Mouse (Mus musculus): Measurements from ENCODE around the gene Sbk3. TPM values are rescaled to one million over a fixed set of nuclear protein-coding genes. Genes with fewer than 3 reads are reported as not detected.
"Not testable (repeated sequence)": the region's sequence is repeated elsewhere in the genome, so short reads cannot be mapped to it uniquely, and the experiment has no call there.

Sbk3 gene
- polyA plus RNA-seq, 1 experiment = 0.34 TPM

DNA sequence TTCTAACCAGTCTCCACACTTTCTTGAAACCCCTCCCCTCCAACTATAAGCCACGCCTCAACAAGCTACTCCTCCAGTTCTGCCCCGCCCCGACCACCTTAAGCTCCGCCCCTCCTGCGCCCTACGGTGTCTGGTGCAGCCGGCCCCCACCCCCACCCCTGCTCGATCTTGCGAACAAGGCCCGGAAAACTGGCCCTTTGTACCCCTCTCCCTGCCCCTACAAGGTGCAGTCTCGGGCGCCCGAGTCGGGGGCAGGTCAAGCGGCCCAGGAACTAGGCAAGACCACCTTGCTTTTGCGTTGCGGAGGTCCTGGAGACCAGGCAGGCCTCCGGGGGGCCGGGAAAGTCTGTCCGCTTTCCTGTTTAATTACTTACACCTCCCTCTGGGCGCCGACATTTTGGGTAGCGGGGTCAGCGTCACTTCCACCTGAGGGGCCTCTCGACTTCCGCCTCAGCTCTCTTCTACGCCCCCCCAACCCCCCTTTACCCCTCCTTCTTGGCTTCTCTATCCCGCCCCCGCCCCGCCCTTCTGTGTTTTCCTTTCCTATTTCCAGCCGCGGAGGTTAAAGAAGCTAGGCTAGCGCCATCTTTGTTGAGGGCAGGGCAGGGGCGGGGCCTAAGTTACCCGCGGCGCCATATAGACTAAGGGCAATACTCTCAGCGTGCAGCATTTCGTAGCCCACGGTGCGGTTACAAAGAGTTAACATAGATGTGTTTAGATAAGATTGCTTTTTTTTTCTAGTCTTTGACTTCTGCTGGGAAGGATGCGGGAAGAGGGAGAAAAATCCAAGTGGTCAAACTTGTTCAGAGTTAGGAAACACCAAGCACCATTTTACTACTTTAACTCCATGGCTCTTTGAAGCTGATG, 43.5 kb upstream of the Sbk3 start, which contains the start of the genes Zfp524 and Fiz1:
TSS of gene Zfp524 (plus strand) at position 165 of the 867 bp plus-strand sequence.
TSS of gene Fiz1 (minus strand) at position 447 of the 867 bp plus-strand sequence.
- H3K36me3 ChIP-seq (ENCODE audit: control insufficient read depth, insufficient read depth) = peaks cover 6% of the 10 kb centered on the region

DNA sequence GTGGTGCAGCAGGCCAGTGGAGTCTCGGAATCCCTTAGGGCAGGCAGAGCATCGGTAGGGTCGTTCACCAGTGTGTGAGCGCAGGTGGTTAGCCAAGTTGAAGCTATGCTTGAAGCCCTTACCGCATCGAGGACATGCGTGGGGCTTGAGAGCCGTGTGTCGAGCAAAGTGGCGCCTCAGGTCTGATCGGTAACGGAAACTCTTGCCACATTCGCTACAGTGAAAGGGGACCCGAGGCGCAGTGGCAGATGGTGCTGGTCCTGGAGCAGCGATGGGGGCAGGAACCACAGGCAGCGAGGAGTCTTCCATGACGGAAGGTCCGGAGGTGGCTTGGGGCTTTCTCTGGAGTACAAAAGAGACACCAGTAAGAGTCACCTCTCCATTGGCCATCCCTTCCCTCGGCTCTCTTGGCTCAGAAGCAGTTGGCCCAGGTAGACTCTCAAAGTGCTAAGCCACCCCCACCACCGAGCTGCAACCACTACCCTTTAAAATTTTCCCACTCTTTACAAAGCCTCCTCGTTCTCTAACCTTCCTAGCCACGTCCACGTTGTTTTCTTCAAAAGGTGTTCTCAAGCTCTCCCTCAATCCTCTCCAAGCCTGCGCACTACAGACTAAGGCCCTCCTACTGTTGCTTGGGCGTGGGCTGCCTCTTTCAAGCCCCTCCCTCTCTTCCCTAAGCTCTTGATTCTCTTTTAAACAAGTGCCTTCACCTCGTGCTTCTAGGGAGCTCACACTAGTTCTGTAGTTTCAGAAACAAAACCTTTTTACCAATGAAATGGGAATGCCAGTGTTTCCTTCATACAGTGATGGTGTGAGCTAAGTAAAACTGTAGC, 41.9 kb upstream of the Sbk3 start:
- TF ChIP-seq MYOG (IDR thresholded peaks at IDR 0.05; ENCODE audit: control insufficient read depth in 1 of 3, insufficient read depth in 1 of 3, insufficient read length in 2 of 3, low read depth in 2 of 3) (no peak), TCF3 (IDR thresholded peaks at IDR 0.05; ENCODE audit: insufficient read length, low read depth) (no peak), E2F4 (IDR thresholded peaks at IDR 0.05; ENCODE audit: insufficient read depth) (no peak), TCF12 (IDR thresholded peaks at IDR 0.05; ENCODE audit: insufficient read depth, poor library complexity, severe bottlenecking) (no peak), REST (IDR thresholded peaks at IDR 0.05; ENCODE audit: insufficient read depth, insufficient read length) (no peak), MYOD1 (IDR thresholded peaks at IDR 0.05; ENCODE audit: control insufficient read depth in 1 of 3, insufficient read length in 2 of 3, low read depth in 2 of 3) (no peak)
- Histone ChIP-seq H3K36me3 (ENCODE audit: control insufficient read depth, insufficient read depth) (peaks cover 6% of the 10 kb centered on the region), H3K79me2 (ENCODE audit: control insufficient read depth, insufficient read depth) (peaks cover 18% of the 10 kb centered on the region), H3K4me3 (peak overlapping the region; percentile 74), H3ac (ENCODE audit: control insufficient read depth, insufficient read length) (no peak overlapping the region), H3K27me3 (ENCODE audit: control insufficient read depth, insufficient read depth, insufficient read length) (no peaks in the 10 kb centered on the region), H3K4me2 (ENCODE audit: low read depth) (no peak overlapping the region)

More for the DNA sequence above, 43.5 kb upstream of the Sbk3 start, which contains the start of the genes Zfp524 and Fiz1:
- Histone ChIP-seq H3K79me2 (ENCODE audit: control insufficient read depth, insufficient read depth) (peaks cover 22% of the 10 kb centered on the region), H3K27me3 (ENCODE audit: control insufficient read depth, insufficient read depth, insufficient read length) (no peaks in the 10 kb centered on the region), H3K4me3 (peak within 1 kb of the TSS; percentile 74), H3ac (ENCODE audit: control insufficient read depth, insufficient read length) (peak within 1 kb of the TSS; percentile 66), H3K4me2 (ENCODE audit: low read depth) (peak within 1 kb of the TSS; percentile 95)
- peak; percentile 4 for TF ChIP-seq POLR2AphosphoS2 (IDR thresholded peaks at IDR 0.05; ENCODE audit: insufficient read length, low read depth)
- no peak for TF ChIP-seq CEBPB (IDR thresholded peaks at IDR 0.05; ENCODE audit: insufficient read depth, poor library complexity, severe bottlenecking)

DNA sequence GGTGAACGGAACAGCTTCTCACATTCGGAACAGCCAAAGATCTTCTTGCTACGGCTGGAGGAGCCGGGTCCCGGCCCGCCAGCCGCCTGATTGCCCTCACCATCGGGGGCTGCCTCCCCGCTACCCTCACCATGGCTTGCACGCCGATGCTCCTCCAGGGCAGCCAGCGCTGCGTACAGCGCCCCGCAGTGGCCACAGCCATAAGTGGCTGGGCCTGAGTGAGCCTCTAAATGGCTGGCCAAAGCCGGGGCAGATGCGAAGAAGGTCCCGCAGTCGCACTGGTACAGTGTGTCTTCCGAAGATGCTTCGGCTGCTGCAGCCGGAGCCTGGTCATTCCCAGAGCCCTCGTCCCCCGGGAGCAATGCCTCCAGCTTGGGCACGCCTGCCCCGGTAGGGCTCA, 37.3 kb upstream of the Sbk3 start:
- TF ChIP-seq MAX (IDR thresholded peaks at IDR 0.05; ENCODE audit: low read depth) = no peak
- TF ChIP-seq E2F4 (IDR thresholded peaks at IDR 0.05; ENCODE audit: insufficient read depth) = no peak
- H3K4me2 ChIP-seq (ENCODE audit: low read depth) = no peak overlapping the region
- H3K79me2 ChIP-seq (ENCODE audit: control insufficient read depth, insufficient read depth) = peaks cover 4% of the 10 kb centered on the region
- H3K36me3 ChIP-seq (ENCODE audit: control insufficient read depth, insufficient read depth) = peaks cover 13% of the 10 kb centered on the region
- H3K4me3 ChIP-seq = no peak overlapping the region
- no peak overlapping the region for H3ac ChIP-seq (ENCODE audit: control insufficient read depth, insufficient read length)
- no peaks in the 10 kb centered on the region for H3K27me3 ChIP-seq (ENCODE audit: control insufficient read depth, insufficient read depth, insufficient read length)

DNA sequence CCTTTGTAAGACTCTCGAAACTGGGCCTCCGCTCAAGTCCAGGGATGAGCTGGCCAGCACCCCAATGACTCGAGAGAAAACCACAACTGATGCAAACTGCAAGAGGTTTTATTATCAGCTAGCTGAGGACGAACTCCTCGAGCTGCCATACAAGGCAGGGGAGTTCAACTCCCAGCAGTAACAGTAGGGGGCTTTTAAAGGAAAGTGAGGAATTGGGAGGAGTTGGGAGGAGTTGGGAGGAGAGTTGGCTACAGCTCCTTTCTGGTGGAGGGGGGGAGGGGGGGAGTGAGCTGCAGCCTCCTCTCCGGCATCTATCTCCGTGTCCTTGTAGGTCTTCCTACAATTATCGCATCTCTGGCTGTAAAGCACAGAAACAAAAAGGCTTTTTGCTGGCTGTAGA, 31.9 kb upstream of the Sbk3 start:
- not testable (repeated sequence) for H3K4me3 ChIP-seq; H3K36me3 ChIP-seq (ENCODE audit: control insufficient read depth, insufficient read depth); H3K27me3 ChIP-seq (ENCODE audit: control insufficient read depth, insufficient read depth, insufficient read length); H3K79me2 ChIP-seq (ENCODE audit: control insufficient read depth, insufficient read depth); H3K4me2 ChIP-seq (ENCODE audit: low read depth); H3ac ChIP-seq (ENCODE audit: control insufficient read depth, insufficient read length)

DNA sequence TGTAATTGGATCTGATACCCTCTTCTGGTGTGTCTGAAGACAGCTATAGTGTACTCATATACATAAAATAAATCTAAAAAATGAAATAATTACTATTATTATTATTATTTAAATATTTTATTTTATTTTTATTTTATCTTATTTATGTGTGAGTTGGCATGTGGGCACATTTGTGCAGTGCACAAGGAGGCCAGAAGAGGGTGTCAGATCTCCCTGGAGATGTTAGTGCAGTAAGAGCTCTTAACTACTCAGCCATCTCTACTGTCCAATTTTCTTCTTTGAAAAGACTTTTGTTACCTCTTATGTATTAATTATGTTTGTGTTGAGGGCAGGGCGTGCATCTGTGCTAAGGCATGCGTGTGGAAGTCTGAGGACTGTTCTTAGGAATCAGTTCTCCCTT, 28.9 kb upstream of the Sbk3 start:
- Histone ChIP-seq H3K36me3 (ENCODE audit: control insufficient read depth, insufficient read depth) (no peaks in the 10 kb centered on the region), H3K27me3 (ENCODE audit: control insufficient read depth, insufficient read depth, insufficient read length) (no peaks in the 10 kb centered on the region), H3K79me2 (ENCODE audit: control insufficient read depth, insufficient read depth) (no peaks in the 10 kb centered on the region), H3K4me3 (no peak overlapping the region), H3K4me2 (ENCODE audit: low read depth) (no peak overlapping the region), H3ac (ENCODE audit: control insufficient read depth, insufficient read length) (no peak overlapping the region)
- TF ChIP-seq POLR2AphosphoS2 (IDR thresholded peaks at IDR 0.05; ENCODE audit: insufficient read length, low read depth) (no peak), POLR2A (IDR thresholded peaks at IDR 0.05; ENCODE audit: insufficient read length, low read depth) (no peak), CEBPB (IDR thresholded peaks at IDR 0.05; ENCODE audit: insufficient read depth, poor library complexity, severe bottlenecking) (no peak), MYOG (IDR thresholded peaks at IDR 0.05; ENCODE audit: control insufficient read depth in 1 of 3, insufficient read depth in 1 of 3, insufficient read length in 2 of 3, low read depth in 2 of 3) (no peak), MYOD1 (IDR thresholded peaks at IDR 0.05; ENCODE audit: control insufficient read depth in 1 of 3, insufficient read length in 2 of 3, low read depth in 2 of 3) (no peak), REST (IDR thresholded peaks at IDR 0.05; ENCODE audit: insufficient read depth, insufficient read length) (no peak), SRF (IDR thresholded peaks at IDR 0.05; ENCODE audit: control insufficient read depth, insufficient read length, low read depth) (no peak), TCF3 (IDR thresholded peaks at IDR 0.05; ENCODE audit: insufficient read length, low read depth) (no peak), E2F4 (IDR thresholded peaks at IDR 0.05; ENCODE audit: insufficient read depth) (no peak), MAX (IDR thresholded peaks at IDR 0.05; ENCODE audit: low read depth) (no peak), USF1 (IDR thresholded peaks at IDR 0.05; ENCODE audit: low read depth) (no peak), TCF12 (IDR thresholded peaks at IDR 0.05; ENCODE audit: insufficient read depth, poor library complexity, severe bottlenecking) (no peak)
